ENCODE assay signal across 7 mouse cellular contexts in genomic region chr11:103332186-103332889, GRCm38 (mm10). TPM values are rescaled to one million over a fixed set of nuclear protein-coding genes. Genes with fewer than 3 reads are reported as not detected.
A peak's percentile ranks its signal among the peaks of the same experiment; 100 is the strongest.
DNase-seq lines count a peak whose midpoint lies in the region; ATAC-seq and TF ChIP-seq lines count a peak whose summit lies in the region.

No protein-coding gene starts in this region.

- ATAC-seq in activated CD4-positive, CD25-positive, alpha-beta regulatory T cell, adult 4 months: peak; percentile 43
- peak; percentile 60 for ATAC-seq in inflammation-experienced regulatory T-cells, adult 6 months
- ATAC-seq in megakaryocyte-erythroid progenitor cell, adult 5-6 weeks (replicated peaks; ENCODE audit: low FRiP score, low TSS enrichment, poor library complexity, severe bottlenecking): peak; percentile 70

- H3K4me3 ChIP-seq in cortical plate, adult 2 months (ENCODE audit: insufficient read depth, low read length): peak overlapping the region; percentile 27

- intact Hi-C loops in gastrocnemius, postnatal 14 days (cut with DNase I; ENCODE audit: low total_unique reads): loop anchor here (10.0 kb wide), 1 partner anchor 222 kb away; no protein-coding TSS in a partner anchor
- intact Hi-C loops in left cerebral cortex, postnatal 10 days (cut with DNase I): loop anchor here (5.0 kb wide), 1 partner anchor 225 kb away; no protein-coding TSS in a partner anchor

- peak; percentile 56; the same call in 1 of the 2 replicates for TF ChIP-seq POLR2A in cortical plate, adult 2 months (IDR thresholded peaks at IDR 0.05; ENCODE audit: extremely low read depth, insufficient read depth, low read length)

- H3K27ac ChIP-seq in cortical plate, adult 2 months (ENCODE audit: insufficient read depth, low read length): no peak overlapping the region

- H3K4me1 ChIP-seq in cortical plate, adult 2 months (ENCODE audit: control insufficient read depth, insufficient read depth, low read length): no peaks in the 10 kb centered on the region

- peak; percentile 92 for TF ChIP-seq CTCF in cortical plate, adult 2 months (IDR thresholded peaks at IDR 0.05; ENCODE audit: extremely low read depth, insufficient read depth, low read length)

- DNase-seq in gastrocnemius, postnatal 14 days: peak; percentile 87
- DNase-seq in left cerebral cortex, postnatal 10 days (ENCODE audit: extremely low spot score in 1 of 2, low spot score in 2 of 2): peak; percentile 60 to 91
- peak; percentile 57 for DNase-seq in right cerebral cortex, postnatal 25 days

RNA-seq across cellular contexts. Expression of gene Arhgap27, which starts 31.2 kb away (rescaled TPM):
- polyA plus RNA-seq in activated CD4-positive, CD25-positive, alpha-beta regulatory T cell, adult 4 months (2017; shearing (Covaris generic)): 10 to 100 TPM; 25.5 to 33.2 TPM
- 11.8 and 13.2 TPM in 2 replicates for polyA plus RNA-seq in cortical plate, adult 2 months (2012; rRNA removed)
- 10 to 100 TPM in 1 of 2 experiments, 1 to 10 TPM in 1; 7.5 to 13.5 TPM for total RNA-seq in gastrocnemius, postnatal 14 days (2021)
- 10 to 100 TPM; 22.2 to 27.8 (median 25.8) TPM for polyA plus RNA-seq in inflammation-experienced regulatory T-cells, adult 6 months (2017; shearing (Covaris generic))
- 1 to 10 TPM; 7.6 to 8.6 TPM for total RNA-seq in left cerebral cortex, postnatal 10 days (2021)
- total RNA-seq in megakaryocyte-erythroid progenitor cell, adult 5-6 weeks (2014; fragmentation: Nextera tagmentation): 1.4 and 3.3 TPM in 2 replicates
- total RNA-seq in megakaryocyte-erythroid progenitor cell, adult 5-6 weeks (2017): 2.1 and 11.1 TPM in 2 replicates
